In the genomic region with DNA sequence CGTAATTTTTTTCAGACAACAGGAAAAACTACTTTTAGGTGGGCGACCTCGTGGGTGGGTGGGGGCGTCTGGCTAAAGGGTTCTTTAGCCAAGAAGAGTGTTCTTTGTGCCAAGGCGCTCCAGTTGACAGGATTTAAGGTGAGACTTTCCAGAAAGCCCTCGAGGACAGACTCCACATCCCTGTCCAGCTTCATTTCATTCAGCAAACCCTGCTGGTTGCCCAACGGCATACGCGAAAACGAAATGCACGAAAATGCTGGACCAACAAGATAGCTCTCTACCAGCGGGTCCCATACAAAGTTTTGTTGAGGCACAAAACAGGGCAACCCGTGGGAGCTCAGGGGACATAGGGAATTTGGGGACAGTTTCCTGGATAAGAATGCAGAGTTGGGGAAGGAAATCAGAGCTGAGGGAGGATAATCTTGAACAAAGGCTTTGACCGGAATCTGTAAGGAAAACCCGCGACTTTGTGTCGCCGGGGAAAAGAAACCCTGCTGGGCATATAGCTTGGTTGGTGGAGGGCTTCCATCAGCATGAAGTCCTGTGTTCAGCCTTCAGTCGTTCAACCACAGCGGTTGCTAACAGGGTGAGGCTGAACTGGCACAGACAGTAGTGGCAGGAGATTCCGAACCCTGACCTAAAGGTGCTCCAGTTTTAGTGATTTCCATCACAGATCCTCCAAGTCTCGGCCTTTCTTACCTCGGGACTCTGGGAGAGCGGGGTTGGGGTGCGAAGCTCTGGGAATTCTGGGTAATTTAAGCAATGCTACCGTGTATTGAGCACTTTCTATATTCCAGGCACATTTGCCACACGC, we compare ENCODE assay signal across 8 mouse cellular contexts. TPM values are rescaled to one million over a fixed set of nuclear protein-coding genes. Genes with fewer than 3 reads are reported as not detected.
DNase-seq lines count a peak whose midpoint lies in the region; ATAC-seq and TF ChIP-seq lines count a peak whose summit lies in the region.
"Had no signal": no experiment of that assay in that cellular context is flagged by ENCODE, and none has a peak within 500 bp of the region (broad histone marks: within the 10 kb centered on the region; RNA-seq: fewer than 3 reads in every experiment).

No protein-coding gene starts in this region.

- peak overlapping the region; percentile 54 for H3K4me3 ChIP-seq in forebrain, embryonic 15.5 days
- no peak overlapping the region; a peak in 1 of 4 replicates for H3K4me3 ChIP-seq in liver, embryonic 14.5 days (ENCODE audit: insufficient read depth in 1 of 2, low read depth in 2 of 2, low read length in 2 of 2)

- TF ChIP-seq EP300 in liver, embryonic 14.5 days (IDR thresholded peaks at IDR 0.05; ENCODE audit: low read depth): no peak

- peaks cover 81% of the 10 kb centered on the region for H3K27me3 ChIP-seq in forebrain, embryonic 15.5 days
- peaks cover 78% of the 10 kb centered on the region for H3K27me3 ChIP-seq in liver, embryonic 14.5 days (ENCODE audit: control insufficient read depth, insufficient read depth, low read length)

- TF ChIP-seq CTCF in liver, embryonic 14.5 days (IDR thresholded peaks at IDR 0.05; ENCODE audit: low read depth): no peak

- DNase-seq in retina, postnatal 1 day: peak; percentile 27
- no peak for DNase-seq in retina, embryonic 14.5 days (ENCODE audit: low spot score)
- no peak for DNase-seq in liver, embryonic 14.5 days (ENCODE audit: low read depth in 3 of 3, low spot score in 3 of 3)
- no peak for DNase-seq in cerebellum, postnatal 4 days (ENCODE audit: low spot score in 2 of 2)
- DNase-seq in lung, adult 18-20 months: no peak

- H3K36me3 ChIP-seq in forebrain, embryonic 15.5 days: no peaks in the 10 kb centered on the region
- H3K36me3 ChIP-seq in liver, embryonic 14.5 days (replicated peaks; ENCODE audit: control insufficient read depth, insufficient read depth, low read depth): no peaks in the 10 kb centered on the region

- H3K4me1 ChIP-seq in forebrain, embryonic 15.5 days: peaks cover 43% of the 10 kb centered on the region
- H3K4me1 ChIP-seq in liver, embryonic 14.5 days (replicated peaks; ENCODE audit: control insufficient read depth in 2 of 2, insufficient read depth in 2 of 2, low read length in 1 of 2): peaks cover 0 to 13% of the 10 kb centered on the region in 2 experiments; a peak in 2 of 4 replicates

- H3K9ac ChIP-seq in forebrain, embryonic 15.5 days (replicated peaks): peak overlapping the region; percentile 52
- no peak overlapping the region for H3K9ac ChIP-seq in liver, embryonic 14.5 days (replicated peaks)

- H3K27ac ChIP-seq in forebrain, embryonic 15.5 days (replicated peaks): 0 out of 2 replicates have a peak overlapping the region, but pooled peaks have one; percentile 62
- H3K27ac ChIP-seq in liver, embryonic 14.5 days: no peak overlapping the region

- WGBS in forebrain, embryonic 15.5 days: 5% methylated on average over 27 of the region's 27 CpGs
- 12% methylated on average over 27 of the region's 27 CpGs for WGBS in liver, embryonic 14.5 days (ENCODE audit: insufficient replicate concordance)

- H3K9me3 ChIP-seq in forebrain, embryonic 15.5 days: no peaks in the 10 kb centered on the region
- H3K9me3 ChIP-seq in liver, embryonic 14.5 days (ENCODE audit: control insufficient read depth, low read length): no peaks in the 10 kb centered on the region

- peak overlapping the region; percentile 73 for H3K4me2 ChIP-seq in forebrain, embryonic 15.5 days (replicated peaks)
- peak overlapping the region; percentile 61 for H3K4me2 ChIP-seq in liver, embryonic 14.5 days (ENCODE audit: low read depth)

- ATAC-seq in forebrain, embryonic 15.5 days (replicated peaks): no peak
- no peak for ATAC-seq in liver, embryonic 14.5 days (ENCODE audit: insufficient read depth)
- ATAC-seq in granulocyte monocyte progenitor cell, adult 5-6 weeks (replicated peaks; ENCODE audit: poor library complexity, severe bottlenecking): no peak

RNA-seq across cellular contexts. Expression of a gene that starts 3.6 kb away (rescaled TPM):
- polyA plus RNA-seq in forebrain, embryonic 15.5 days (2015; fragmentation: Nextera tagmentation; extraction: Ambion mirVana): 9.9 and 12.1 TPM in 2 replicates
- polyA plus RNA-seq in liver, embryonic 14.5 days (2012; rRNA removed): 0.77 and 1.1 TPM in 2 replicates
- 0.40 and 0.55 TPM in 2 replicates for polyA plus RNA-seq in liver, embryonic 14.5 days (2014; fragmentation: Nextera tagmentation; extraction: Ambion mirVana)
- not detected in 2 replicates for total RNA-seq in granulocyte monocyte progenitor cell, adult 5-6 weeks (2014; fragmentation: Nextera tagmentation)
- total RNA-seq in granulocyte monocyte progenitor cell, adult 5-6 weeks (2017): not detected in 2 replicates

RNA-seq across cellular contexts. Expression of a gene that starts 3.6 kb away (rescaled TPM):
- not detected in 2 replicates for polyA plus RNA-seq in forebrain, embryonic 15.5 days (2015; fragmentation: Nextera tagmentation; extraction: Ambion mirVana)
- polyA plus RNA-seq in liver, embryonic 14.5 days (2012; rRNA removed): not detected in 2 replicates
- not detected in 2 replicates for polyA plus RNA-seq in liver, embryonic 14.5 days (2014; fragmentation: Nextera tagmentation; extraction: Ambion mirVana)
- not detected in 2 replicates for total RNA-seq in granulocyte monocyte progenitor cell, adult 5-6 weeks (2014; fragmentation: Nextera tagmentation)
- total RNA-seq in granulocyte monocyte progenitor cell, adult 5-6 weeks (2017): not detected in 2 replicates
- polyA plus RNA-seq: gonadal fat pad, adult 2 months had no signal

RNA-seq across cellular contexts. Expression of a gene that starts 4.9 kb away (rescaled TPM):
- 17.0 and 17.8 TPM in 2 replicates for polyA plus RNA-seq in forebrain, embryonic 15.5 days (2015; fragmentation: Nextera tagmentation; extraction: Ambion mirVana)
- 5.6 and 6.4 TPM in 2 replicates for polyA plus RNA-seq in liver, embryonic 14.5 days (2012; rRNA removed)
- polyA plus RNA-seq in liver, embryonic 14.5 days (2014; fragmentation: Nextera tagmentation; extraction: Ambion mirVana): 7.1 TPM in 2 replicates
- total RNA-seq in granulocyte monocyte progenitor cell, adult 5-6 weeks (2014; fragmentation: Nextera tagmentation): 13.4 and 16.2 TPM in 2 replicates
- total RNA-seq in granulocyte monocyte progenitor cell, adult 5-6 weeks (2017): 9.4 and 18.7 TPM in 2 replicates

RNA-seq across cellular contexts. Expression of a gene that starts 6.9 kb away (rescaled TPM):
- polyA plus RNA-seq in forebrain, embryonic 15.5 days (2015; fragmentation: Nextera tagmentation; extraction: Ambion mirVana): 0.49 TPM in 1 of 2 replicates, not detected in the other
- polyA plus RNA-seq in liver, embryonic 14.5 days (2012; rRNA removed): not detected in 2 replicates
- polyA plus RNA-seq in liver, embryonic 14.5 days (2014; fragmentation: Nextera tagmentation; extraction: Ambion mirVana): not detected in 2 replicates
- not detected in 2 replicates for total RNA-seq in granulocyte monocyte progenitor cell, adult 5-6 weeks (2014; fragmentation: Nextera tagmentation)
- 0.21 and 0.22 TPM in 2 replicates for total RNA-seq in granulocyte monocyte progenitor cell, adult 5-6 weeks (2017)

RNA-seq across cellular contexts. Expression of a gene that starts 12.1 kb away (rescaled TPM):
- 0.08 and 0.11 TPM in 2 replicates for polyA plus RNA-seq in forebrain, embryonic 15.5 days (2015; fragmentation: Nextera tagmentation; extraction: Ambion mirVana)
- polyA plus RNA-seq in liver, embryonic 14.5 days (2012; rRNA removed): 0.05 and 0.06 TPM in 2 replicates
- polyA plus RNA-seq in liver, embryonic 14.5 days (2014; fragmentation: Nextera tagmentation; extraction: Ambion mirVana): 0.35 TPM in 1 of 2 replicates, not detected in the other
- total RNA-seq in granulocyte monocyte progenitor cell, adult 5-6 weeks (2014; fragmentation: Nextera tagmentation): not detected in 2 replicates
- not detected in 2 replicates for total RNA-seq in granulocyte monocyte progenitor cell, adult 5-6 weeks (2017)
